Mouse (Mus musculus) liver, postnatal 0 days (tissue): ENCODE measurements around the gene Cdkn3.

Source experiments
- CTCF ChIP-seq: sonication (generic); IDR thresholded peaks from 2 replicates; pipeline ENCODE4 v1.5.1; 2016; ENCODE audit warnings: antibody characterized with exemption, low read depth
- EP300 ChIP-seq: IDR thresholded peaks from 2 replicates; pipeline ENCODE4 v1.6.1; 2016; ENCODE audit warnings: antibody characterized with exemption, low read depth, mild to moderate bottlenecking

GRCm38 (mm10) chr14:46755851-46756250 is 4.5 kb upstream of the Cdkn3 start:
- TF ChIP-seq CTCF (no peak), EP300 (no peak)
